Mouse (Mus musculus) layer of hippocampus, postnatal 25 days (tissue): ENCODE measurements around the gene Gm17428. TPM values are rescaled to one million over a fixed set of nuclear protein-coding genes. Genes with fewer than 3 reads are reported as not detected.
"Not testable (repeated sequence)": the region's sequence is repeated elsewhere in the genome, so short reads cannot be mapped to it uniquely, and the experiment has no call there.

Experiments used
- DNase-seq, 2 experiments: peaks; one replicate each; pipeline ENCODE4 v3.0.0; 2022; ENCODE audit warnings: mixed read lengths in 2 of 2, low spot score in 1 of 2; ENCODE audit errors: extremely low spot score in 1 of 2
- total RNA-seq, 2 experiments: library from RNA; stranded (reverse); gene quantifications; 2 replicates each; pipeline ENCODE4 v1.2.3; 2021

Gene Gm17428
- total RNA-seq, 2 experiments from 2014 or later = not detected

GRCm38 (mm10) chr14:54950493-54950892 is 26.2 kb upstream of the Gm17428 start:
- no peak for DNase-seq

- DNase-seq = no peak
Measured at GRCm38 (mm10) chr14:54951587-54951986, 25.1 kb upstream of the Gm17428 start.

- no peak for DNase-seq
Measured at GRCm38 (mm10) chr14:54953664-54954206, 23.0 kb upstream of the Gm17428 start.

GRCm38 (mm10) chr14:54954474-54954873 is 22.3 kb upstream of the Gm17428 start:
- DNase-seq = no peak

GRCm38 (mm10) chr14:54955481-54955880 is 21.3 kb upstream of the Gm17428 start:
- DNase-seq = no peak

GRCm38 (mm10) chr14:54956533-54956932 is 20.2 kb upstream of the Gm17428 start:
- DNase-seq = no peak

GRCm38 (mm10) chr14:54958503-54958902 is 18.2 kb upstream of the Gm17428 start:
- no peak for DNase-seq

- no peak for DNase-seq
Measured at GRCm38 (mm10) chr14:54959197-54959596, 17.5 kb upstream of the Gm17428 start.

- DNase-seq = not testable (repeated sequence)
Measured at GRCm38 (mm10) chr14:54959853-54960613, 16.7 kb upstream of the Gm17428 start.

- DNase-seq = peak in 1 of 2 experiments; percentile 25
Measured at GRCm38 (mm10) chr14:54960769-54961168, 16.0 kb upstream of the Gm17428 start.

- DNase-seq = no peak
Measured at GRCm38 (mm10) chr14:54961487-54961886, 15.2 kb upstream of the Gm17428 start.

GRCm38 (mm10) chr14:54962714-54963113 is 14.0 kb upstream of the Gm17428 start:
- no peak for DNase-seq

GRCm38 (mm10) chr14:54963727-54964126 is 13.0 kb upstream of the Gm17428 start:
- no peak for DNase-seq

- no peak for DNase-seq
Measured at GRCm38 (mm10) chr14:54965044-54965443, 11.7 kb upstream of the Gm17428 start.

GRCm38 (mm10) chr14:54965631-54966030 is 11.1 kb upstream of the Gm17428 start:
- DNase-seq = no peak

- no peak for DNase-seq
Measured at GRCm38 (mm10) chr14:54966320-54966977, 10.3 kb upstream of the Gm17428 start, which contains the start of gene Myh6. TSS of gene Myh6 (minus strand) at chr14:54966927.

- no peak for DNase-seq
Measured at GRCm38 (mm10) chr14:54967874-54968273, 8.9 kb upstream of the Gm17428 start.

GRCm38 (mm10) chr14:54968344-54968743 is 8.4 kb upstream of the Gm17428 start:
- no peak for DNase-seq

- DNase-seq = not testable (repeated sequence)
Measured at GRCm38 (mm10) chr14:54972786-54973185, 3.9 kb upstream of the Gm17428 start.

GRCm38 (mm10) chr14:54974068-54974791 is 2.5 kb upstream of the Gm17428 start:
- no peak for DNase-seq

GRCm38 (mm10) chr14:54978664-54979063 is 1.9 kb downstream of the Gm17428 start:
- DNase-seq = no peak
